Comparison of ENCODE assay signal across 9 mouse cellular contexts in genomic region chr9:73091747-73092146, GRCm38 (mm10). TPM values are rescaled to one million over a fixed set of nuclear protein-coding genes. Genes with fewer than 3 reads are reported as not detected.
DNase-seq lines count a peak whose midpoint lies in the region; ATAC-seq and TF ChIP-seq lines count a peak whose summit lies in the region.
"Had no signal": no experiment of that assay in that cellular context is flagged by ENCODE, and none has a peak within 500 bp of the region (broad histone marks: within the 10 kb centered on the region; RNA-seq: fewer than 3 reads in every experiment).

No protein-coding gene starts in this region.

- WGBS in kidney, embryonic 14.5 days: 0% methylated on average over 1 of the region's 1 CpGs

- DNase-seq in kidney, adult 11 months: peak; percentile 18
- DNase-seq in G1E (ENCODE audit: low spot score): peak; percentile 48
- DNase-seq in embryo, embryonic 10.5 days (ENCODE audit: low spot score): peak; percentile 80
- peak; percentile 45 to 61 for DNase-seq in left cerebral cortex, postnatal 25 days (ENCODE audit: low spot score in 2 of 2)
- peak; percentile 27 for DNase-seq in yolk sac, embryonic 10.5 days (ENCODE audit: low spot score)
- no peak for DNase-seq in ovary, postnatal 36 days (ENCODE audit: low spot score)

- no peak; the same call in 1 of the 2 replicates for ATAC-seq in kidney, embryonic 14.5 days (ENCODE audit: low FRiP score, low TSS enrichment)
- ATAC-seq in G1E (ENCODE audit: extremely low read depth, insufficient number of reproducible peaks, low FRiP score, poor library complexity, severe bottlenecking): no peak

- no peaks in the 10 kb centered on the region for H3K4me1 ChIP-seq in kidney, embryonic 14.5 days (ENCODE audit: control insufficient read depth, insufficient read depth, low read length)
- peaks cover 6% of the 10 kb centered on the region for H3K4me1 ChIP-seq in G1E (ENCODE audit: insufficient read depth, low read depth, low read length)

- H3K27me3 ChIP-seq in kidney, embryonic 14.5 days (ENCODE audit: control insufficient read depth, insufficient read depth, low read length): no peaks in the 10 kb centered on the region
- H3K27me3 ChIP-seq in C2C12 (ENCODE audit: control insufficient read depth, insufficient read depth, insufficient read length): peaks cover 39% of the 10 kb centered on the region
- no peaks in the 10 kb centered on the region for H3K27me3 ChIP-seq in G1E (ENCODE audit: insufficient read depth, low read length)

- H3K4me2 ChIP-seq in kidney, embryonic 14.5 days (replicated peaks; ENCODE audit: low read depth, low read length): no peak overlapping the region

- no peaks in the 10 kb centered on the region for H3K9me3 ChIP-seq in kidney, embryonic 14.5 days (ENCODE audit: control insufficient read depth, low read length)
- no peaks in the 10 kb centered on the region for H3K9me3 ChIP-seq in G1E (replicated peaks)

- H3K79me3 ChIP-seq in C2C12 (ENCODE audit: low read depth): no peaks in the 10 kb centered on the region

- intact Hi-C loops in left cerebral cortex, postnatal 25 days (cut with DNase I): loop anchor here (1.0 to 10.0 kb wide), 4 partner anchors 47 to 327 kb away; partner anchors contain the start of gene Rab27a

- H3K36me3 ChIP-seq in kidney, embryonic 14.5 days (ENCODE audit: control insufficient read depth, insufficient read depth, low read length): no peaks in the 10 kb centered on the region
- no peaks in the 10 kb centered on the region for H3K36me3 ChIP-seq in C2C12 (ENCODE audit: control insufficient read depth, insufficient read depth)
- H3K36me3 ChIP-seq in G1E (replicated peaks): peaks cover 14% of the 10 kb centered on the region

- no peak overlapping the region for H3K9ac ChIP-seq in kidney, embryonic 14.5 days (ENCODE audit: low read depth, low read length)

- H3K27ac ChIP-seq in kidney, embryonic 14.5 days (ENCODE audit: low read depth, low read length): no peak overlapping the region

- H3ac ChIP-seq in C2C12 (ENCODE audit: control insufficient read depth, insufficient read length, low read depth): no peak overlapping the region

- no peak overlapping the region for H3K4me3 ChIP-seq in kidney, embryonic 14.5 days (ENCODE audit: low read length)
- H3K4me3 ChIP-seq in C2C12 (ENCODE audit: insufficient read depth, poor library complexity, severe bottlenecking) (no peak overlapping the region), G1E (ENCODE audit: low read depth, low read length) (no peak overlapping the region)

- no peaks in the 10 kb centered on the region for H3K79me2 ChIP-seq in C2C12 (ENCODE audit: control insufficient read depth, insufficient read depth)

- TF ChIP-seq CTCF in C2C12 (IDR thresholded peaks at IDR 0.05; ENCODE audit: control insufficient read depth, insufficient read depth, insufficient read length) (peak; percentile 24), G1E (IDR thresholded peaks at IDR 0.05; ENCODE audit: low read depth, low read length) (peak; percentile 80)

TF ChIP-seq in C2C12, 6 proteins besides CTCF, POLR2A, EP300 and RAD21:
- no peak for TF ChIP-seq FOSL1 (IDR thresholded peaks at IDR 0.05; ENCODE audit: insufficient read depth, low read length, poor library complexity, severe bottlenecking)
- TF ChIP-seq MYOD1 (IDR thresholded peaks at IDR 0.05; ENCODE audit: control insufficient read depth, insufficient read length, low read depth): no peak
- TF ChIP-seq CEBPB (IDR thresholded peaks at IDR 0.05; ENCODE audit: low read depth): no peak
- no peak for TF ChIP-seq MYOG (IDR thresholded peaks at IDR 0.05; ENCODE audit: control insufficient read depth, extremely low read depth, insufficient read length)
- TF ChIP-seq USF1 (IDR thresholded peaks at IDR 0.05; ENCODE audit: low read depth): no peak
- no peak for TF ChIP-seq MAX (IDR thresholded peaks at IDR 0.05)
TF ChIP-seq in C2C12: peak in this region for 0.

RNA-seq across cellular contexts. Expression of gene Khdc3, which starts 9.9 kb away (rescaled TPM):
- polyA plus RNA-seq in kidney, embryonic 14.5 days (2014; fragmentation: Nextera tagmentation; extraction: Ambion mirVana): 0.14 TPM in 1 of 2 replicates, not detected in the other
- not detected for polyA plus RNA-seq in C2C12 (2012; fragmentation: generic; extraction: Trizol)
- total RNA-seq in G1E (2014; fragmentation: Nextera tagmentation): not detected in 2 replicates
- 0.98 and 1.3 TPM in 2 replicates for total RNA-seq in G1E (2017)
- 0.05 TPM in 1 of 2 replicates, not detected in the other for polyA plus RNA-seq in G1E (2012)
- 1 to 10 TPM; 1.3 to 2.4 TPM for total RNA-seq in left cerebral cortex, postnatal 25 days (2021)

RNA-seq across cellular contexts. Expression of gene Gm20509, which starts 10.5 kb away (rescaled TPM):
- polyA plus RNA-seq in kidney, embryonic 14.5 days (2014; fragmentation: Nextera tagmentation; extraction: Ambion mirVana): not detected in 2 replicates
- not detected for polyA plus RNA-seq in C2C12 (2012; fragmentation: generic; extraction: Trizol)
- total RNA-seq in G1E (2014; fragmentation: Nextera tagmentation): not detected in 2 replicates
- not detected in 2 replicates for total RNA-seq in G1E (2017)
- not detected in 2 replicates for polyA plus RNA-seq in G1E (2012)
- not detected for total RNA-seq in left cerebral cortex, postnatal 25 days (2021)
- polyA plus RNA-seq: frontal cortex, adult 2 months had no signal

RNA-seq across cellular contexts. Expression of gene Rsl24d1, which starts 21.5 kb away (rescaled TPM):
- 149 and 176 TPM in 2 replicates for polyA plus RNA-seq in kidney, embryonic 14.5 days (2014; fragmentation: Nextera tagmentation; extraction: Ambion mirVana)
- polyA plus RNA-seq in C2C12 (2012; fragmentation: generic; extraction: Trizol): 62.5 TPM
- 105 and 123 TPM in 2 replicates for total RNA-seq in G1E (2014; fragmentation: Nextera tagmentation)
- 187 and 256 TPM in 2 replicates for total RNA-seq in G1E (2017)
- polyA plus RNA-seq in G1E (2012): 10.0 and 35.4 TPM in 2 replicates
- 10 to 100 TPM; 55.7 to 62.4 TPM for total RNA-seq in left cerebral cortex, postnatal 25 days (2021)

RNA-seq across cellular contexts. Expression of gene Rab27a, which starts 47.1 kb away (rescaled TPM):
- 1.2 and 1.3 TPM in 2 replicates for polyA plus RNA-seq in kidney, embryonic 14.5 days (2014; fragmentation: Nextera tagmentation; extraction: Ambion mirVana)
- polyA plus RNA-seq in C2C12 (2012; fragmentation: generic; extraction: Trizol): 0.06 TPM
- 5.4 and 5.9 TPM in 2 replicates for total RNA-seq in G1E (2014; fragmentation: Nextera tagmentation)
- 50.4 and 50.7 TPM in 2 replicates for total RNA-seq in G1E (2017)
- polyA plus RNA-seq in G1E (2012): 6.7 and 8.2 TPM in 2 replicates
- 1 to 10 TPM; 4.9 to 8.1 TPM for total RNA-seq in left cerebral cortex, postnatal 25 days (2021)

RNA-seq across cellular contexts. Expression of gene Pigb, which starts 51.6 kb away (rescaled TPM):
- 12.7 and 18.9 TPM in 2 replicates for polyA plus RNA-seq in kidney, embryonic 14.5 days (2014; fragmentation: Nextera tagmentation; extraction: Ambion mirVana)
- 5.9 TPM for polyA plus RNA-seq in C2C12 (2012; fragmentation: generic; extraction: Trizol)
- 42.6 and 49.1 TPM in 2 replicates for total RNA-seq in G1E (2014; fragmentation: Nextera tagmentation)
- total RNA-seq in G1E (2017): 5.8 and 6.6 TPM in 2 replicates
- polyA plus RNA-seq in G1E (2012): 1.4 and 2.0 TPM in 2 replicates
- total RNA-seq in left cerebral cortex, postnatal 25 days (2021): 10 to 100 TPM; 14.6 to 16.7 TPM
